Mouse (Mus musculus) hindbrain, embryonic 11.5 days (tissue): ENCODE results near the gene Atp6v0a1. TPM values are rescaled to one million over a fixed set of nuclear protein-coding genes. Genes with fewer than 3 reads are reported as not detected.

Source experiments
- ATAC-seq: fragments of 200-750 bp; cut with Nextera tagmentation; 2 replicates; pipeline ENCODE4 v1.8.0; 2017; ENCODE audit warnings: mild to moderate bottlenecking, moderate TSS enrichment, moderate library complexity; ENCODE audit not compliant: low FRiP score
- DNase-seq: peaks from one replicate; pipeline ENCODE4 v3.0.0-alpha.2; 2015; ENCODE audit warnings: low spot score
- H3K27ac ChIP-seq: fragments of 300-500 bp; sonication (generic); 2 replicates; pipeline ENCODE4 v1.5.1; 2014; ENCODE audit warnings: mild to moderate bottlenecking, low read depth, low read length
- H3K27me3 ChIP-seq: fragments of 300-500 bp; sonication (generic); 2 replicates; pipeline ENCODE4 v1.6.1; 2014; ENCODE audit warnings: mild to moderate bottlenecking, low read length, moderate library complexity, mixed read lengths; ENCODE audit not compliant: control insufficient read depth, insufficient read depth
- H3K36me3 ChIP-seq: fragments of 300-500 bp; sonication (generic); 2 replicates; pipeline ENCODE4 v1.6.1; 2014; ENCODE audit warnings: mild to moderate bottlenecking, low read length, moderate library complexity, mixed read lengths; ENCODE audit not compliant: control insufficient read depth, insufficient read depth
- H3K4me1 ChIP-seq: fragments of 300-500 bp; sonication (generic); replicated peaks from 2 replicates; pipeline ENCODE4 v1.6.1; 2014; ENCODE audit warnings: low read length, mixed read lengths; ENCODE audit not compliant: control insufficient read depth, insufficient read depth
- H3K4me2 ChIP-seq: fragments of 300-500 bp; sonication (generic); replicated peaks from 2 replicates; pipeline ENCODE4 v1.6.1; 2014; ENCODE audit warnings: mild to moderate bottlenecking, low read depth, low read length
- H3K4me3 ChIP-seq: fragments of 300-500 bp; sonication (generic); 2 replicates; pipeline ENCODE4 v1.5.1; 2014; ENCODE audit warnings: low read depth, low read length
- H3K9ac ChIP-seq: fragments of 300-500 bp; sonication (generic); 2 replicates; pipeline ENCODE4 v1.6.1; 2014; ENCODE audit warnings: low read depth, low read length
- H3K9me3 ChIP-seq: fragments of 300-500 bp; sonication (generic); 2 replicates; pipeline ENCODE4 v1.6.1; 2016; ENCODE audit warnings: low read length; ENCODE audit not compliant: control insufficient read depth
- WGBS: fragments of 180-500 bp; shearing (Covaris S2); extraction: QIAGEN DNeasy Blood & Tissue Kit; methylation state at CpG from one replicate; pipeline ENCODE4 v1.1.7; 2014; 5-methylcytosine and 5-hydroxymethylcytosine counted together
- polyA plus RNA-seq: library from polyadenylated mRNA; unstranded; fragments of >200 nt; fragmentation: Nextera tagmentation; extraction: Ambion mirVana; gene quantifications from 2 replicates; pipeline ENCODE4 v1.2.1, GENCODE M21; 2014

The Atp6v0a1 gene
- polyA plus RNA-seq, 1 experiment from 2014 or later, result 48.5 TPM

- no peak overlapping the region for H3K4me2 ChIP-seq
- peaks cover 4% of the 10 kb centered on the region; the same call in 1 of the 2 replicates for H3K4me1 ChIP-seq
- ATAC-seq (no peak), DNase-seq (no peak)
- 92% methylated on average over 7 of the region's 7 CpGs for WGBS
- no peaks in the 10 kb centered on the region for H3K36me3 ChIP-seq
- H3K9ac ChIP-seq, result no peak overlapping the region
- H3K27ac ChIP-seq, result no peak overlapping the region
- peaks cover 38% of the 10 kb centered on the region for H3K27me3 ChIP-seq
- H3K4me3 ChIP-seq, result no peak overlapping the region
- no peaks in the 10 kb centered on the region for H3K9me3 ChIP-seq
Measured at GRCm38 (mm10) chr11:100973245-100973644, 36.0 kb upstream of the Atp6v0a1 start.

- H3K9ac ChIP-seq, result no peak overlapping the region
- H3K4me3 ChIP-seq, result no peak overlapping the region
- no peak overlapping the region for H3K27ac ChIP-seq
- H3K9me3 ChIP-seq, result no peaks in the 10 kb centered on the region
- H3K4me2 ChIP-seq, result no peak overlapping the region
- no peak for ATAC-seq
- no peaks in the 10 kb centered on the region for H3K36me3 ChIP-seq
- no peak for DNase-seq
- 72% methylated on average over 14 of the region's 14 CpGs for WGBS
- peaks cover 2% of the 10 kb centered on the region; the same call in 1 of the 2 replicates for H3K4me1 ChIP-seq
- H3K27me3 ChIP-seq, result peaks cover 25% of the 10 kb centered on the region
Measured at GRCm38 (mm10) chr11:100974381-100974970, 34.8 kb upstream of the Atp6v0a1 start.

DNA sequence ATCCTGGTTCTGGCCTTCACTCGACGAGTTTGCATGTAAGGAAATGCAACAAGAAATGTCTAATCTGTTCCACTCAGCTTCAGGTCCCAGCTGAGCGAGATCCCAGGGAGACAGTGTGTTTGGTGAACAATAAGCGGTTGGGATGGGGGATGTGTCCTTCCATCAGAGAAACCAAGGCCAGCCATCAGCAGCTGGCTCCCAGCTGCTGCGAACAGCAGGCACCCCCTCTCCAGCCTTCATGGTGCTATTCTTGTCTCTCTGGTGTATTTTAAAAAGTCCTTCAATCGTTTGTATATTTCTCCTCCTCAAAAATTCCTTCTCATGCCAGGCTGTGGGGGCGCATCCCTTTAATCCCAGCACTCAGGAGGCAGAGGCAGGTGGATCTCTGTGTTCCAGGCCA, 34.0 kb upstream of the Atp6v0a1 start:
- WGBS, result 72% methylated on average over 7 of the region's 7 CpGs
- H3K4me2 ChIP-seq, result no peak overlapping the region
- H3K4me3 ChIP-seq, result no peak overlapping the region
- H3K4me1 ChIP-seq, result no peaks in the 10 kb centered on the region
- H3K9ac ChIP-seq, result no peak overlapping the region
- no peaks in the 10 kb centered on the region for H3K36me3 ChIP-seq
- ATAC-seq, result no peak
- peaks cover 18% of the 10 kb centered on the region for H3K27me3 ChIP-seq
- no peak overlapping the region for H3K27ac ChIP-seq
- H3K9me3 ChIP-seq, result no peaks in the 10 kb centered on the region
- DNase-seq, result no peak

- Histone ChIP-seq H3K27me3 (peaks cover 3% of the 10 kb centered on the region; the same call in 1 of the 2 replicates), H3K9me3 (no peaks in the 10 kb centered on the region), H3K4me1 (no peaks in the 10 kb centered on the region), H3K4me2 (no peak overlapping the region), H3K36me3 (no peaks in the 10 kb centered on the region), H3K4me3 (no peak overlapping the region), H3K9ac (no peak overlapping the region), H3K27ac (no peak overlapping the region)
- ATAC-seq (no peak), DNase-seq (no peak)
- WGBS, result 72% methylated on average over 8 of the region's 8 CpGs
Measured at GRCm38 (mm10) chr11:100979887-100980286, 29.4 kb upstream of the Atp6v0a1 start.

DNA sequence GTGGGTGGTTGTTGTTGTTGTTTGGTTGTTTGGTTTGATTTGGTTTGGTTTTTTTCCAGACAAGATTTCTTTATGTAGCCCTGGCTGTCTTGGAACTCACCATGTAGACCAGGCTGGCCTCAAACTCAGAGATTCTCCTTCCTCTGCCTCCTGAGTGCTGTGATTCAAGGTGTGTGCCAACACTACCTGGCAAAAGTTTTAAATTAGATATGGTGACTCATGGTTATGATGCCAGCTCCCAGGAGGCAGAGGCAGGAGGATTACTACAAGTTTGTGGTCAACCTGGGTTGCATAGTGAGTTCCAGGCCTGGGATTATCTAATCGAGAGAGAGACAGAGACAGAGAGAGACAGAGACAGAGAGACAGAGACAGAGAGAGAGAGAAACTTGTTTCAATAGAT, 28.8 kb upstream of the Atp6v0a1 start:
- no peak overlapping the region for H3K4me3 ChIP-seq
- no peaks in the 10 kb centered on the region for H3K4me1 ChIP-seq
- peaks cover 3% of the 10 kb centered on the region; the same call in 1 of the 2 replicates for H3K27me3 ChIP-seq
- no peak overlapping the region for H3K9ac ChIP-seq
- no peak for ATAC-seq
- DNase-seq, result no peak
- H3K9me3 ChIP-seq, result no peaks in the 10 kb centered on the region
- H3K36me3 ChIP-seq, result no peaks in the 10 kb centered on the region
- WGBS, result 70% methylated on average over 1 of the region's 1 CpGs
- H3K27ac ChIP-seq, result no peak overlapping the region
- no peak overlapping the region for H3K4me2 ChIP-seq

DNA sequence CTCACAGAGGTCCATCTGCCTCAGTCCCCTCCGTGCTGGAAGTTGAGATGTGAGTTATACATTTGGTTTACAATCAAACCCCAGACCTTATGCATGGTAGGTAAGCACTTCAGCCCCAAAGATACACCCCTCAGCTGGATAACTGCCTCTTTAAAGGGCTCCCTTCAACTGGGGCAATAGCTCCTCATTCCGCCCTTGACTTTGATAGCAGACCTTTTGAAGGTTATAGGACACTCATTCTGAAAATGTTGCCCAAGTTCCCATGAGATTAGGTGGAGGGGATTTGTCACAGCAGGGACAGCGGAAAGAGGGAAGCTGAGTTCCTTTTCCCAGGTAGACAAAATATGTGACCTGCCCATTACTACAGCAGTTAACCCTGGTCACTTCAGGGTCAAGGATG, 28.0 kb upstream of the Atp6v0a1 start:
- Histone ChIP-seq H3K27me3 (peaks cover 3% of the 10 kb centered on the region; the same call in 1 of the 2 replicates), H3K4me2 (no peak overlapping the region), H3K9me3 (no peaks in the 10 kb centered on the region), H3K4me3 (no peak overlapping the region), H3K36me3 (no peaks in the 10 kb centered on the region), H3K9ac (no peak overlapping the region), H3K27ac (no peak overlapping the region), H3K4me1 (no peaks in the 10 kb centered on the region)
- 71% methylated on average over 3 of the region's 3 CpGs for WGBS
- no peak for DNase-seq
- no peak for ATAC-seq

GRCm38 (mm10) chr11:100982087-100982486, 27.2 kb upstream of the Atp6v0a1 start:
- Histone ChIP-seq H3K4me1 (no peaks in the 10 kb centered on the region), H3K27me3 (peaks cover 3% of the 10 kb centered on the region; the same call in 1 of the 2 replicates), H3K4me2 (no peak overlapping the region), H3K9ac (no peak overlapping the region), H3K36me3 (no peaks in the 10 kb centered on the region), H3K4me3 (no peak overlapping the region), H3K27ac (no peak overlapping the region), H3K9me3 (no peaks in the 10 kb centered on the region)
- ATAC-seq, result no peak
- 14% methylated on average over 8 of the region's 8 CpGs for WGBS
- DNase-seq, result no peak

DNA sequence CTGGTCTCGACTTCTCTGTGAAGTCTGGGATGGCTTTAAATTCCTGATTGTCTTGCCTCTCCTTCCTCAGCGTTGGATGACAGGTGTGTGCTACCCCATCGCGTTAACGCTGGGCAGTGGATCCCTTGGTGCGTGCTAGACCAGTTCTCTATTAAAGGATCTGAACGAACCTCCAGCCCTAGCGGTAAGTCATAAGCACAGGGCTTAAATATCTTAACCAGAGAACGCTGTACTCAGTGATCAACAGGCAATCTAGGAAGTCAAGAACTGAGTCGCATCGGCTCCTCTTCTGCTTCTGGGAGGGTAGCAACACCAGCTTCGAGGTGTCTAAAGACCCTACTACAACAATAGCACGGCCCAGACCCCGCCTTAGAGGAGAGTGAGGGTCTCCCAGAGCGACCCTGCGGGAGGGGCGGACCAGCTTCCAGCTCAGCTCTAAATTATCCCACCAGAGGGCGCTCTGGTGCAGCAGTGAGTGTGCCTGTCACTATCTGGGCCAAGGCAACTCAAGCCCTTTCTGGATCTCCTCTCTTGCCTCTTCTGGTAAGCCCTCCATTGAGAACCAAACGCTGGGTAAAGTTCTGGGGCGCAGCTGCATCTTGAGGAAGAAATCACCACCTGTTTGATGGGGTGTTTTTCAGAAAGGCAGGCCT, 26.0 kb upstream of the Atp6v0a1 start:
- DNase-seq, result peak; percentile 96
- no peak; the same call in 1 of the 2 replicates for ATAC-seq
- H3K27ac ChIP-seq, result no peak overlapping the region
- H3K4me1 ChIP-seq, result no peaks in the 10 kb centered on the region
- H3K9ac ChIP-seq, result no peak overlapping the region
- H3K9me3 ChIP-seq, result no peaks in the 10 kb centered on the region
- WGBS, result 4% methylated on average over 20 of the region's 20 CpGs
- peaks cover 3% of the 10 kb centered on the region; the same call in 1 of the 2 replicates for H3K27me3 ChIP-seq
- no peak overlapping the region for H3K4me3 ChIP-seq
- no peaks in the 10 kb centered on the region for H3K36me3 ChIP-seq
- H3K4me2 ChIP-seq, result peak overlapping the region; percentile 45

- H3K9ac ChIP-seq, result no peak overlapping the region
- no peaks in the 10 kb centered on the region for H3K9me3 ChIP-seq
- 81% methylated on average over 7 of the region's 7 CpGs for WGBS
- DNase-seq (no peak), ATAC-seq (no peak)
- H3K27ac ChIP-seq, result no peak overlapping the region
- no peaks in the 10 kb centered on the region for H3K36me3 ChIP-seq
- no peaks in the 10 kb centered on the region for H3K4me1 ChIP-seq
- peaks cover 3% of the 10 kb centered on the region; the same call in 1 of the 2 replicates for H3K27me3 ChIP-seq
- H3K4me3 ChIP-seq, result no peak overlapping the region
- no peak overlapping the region for H3K4me2 ChIP-seq
Measured at GRCm38 (mm10) chr11:100983778-100984131, 25.5 kb upstream of the Atp6v0a1 start.
